In the genomic region with DNA sequence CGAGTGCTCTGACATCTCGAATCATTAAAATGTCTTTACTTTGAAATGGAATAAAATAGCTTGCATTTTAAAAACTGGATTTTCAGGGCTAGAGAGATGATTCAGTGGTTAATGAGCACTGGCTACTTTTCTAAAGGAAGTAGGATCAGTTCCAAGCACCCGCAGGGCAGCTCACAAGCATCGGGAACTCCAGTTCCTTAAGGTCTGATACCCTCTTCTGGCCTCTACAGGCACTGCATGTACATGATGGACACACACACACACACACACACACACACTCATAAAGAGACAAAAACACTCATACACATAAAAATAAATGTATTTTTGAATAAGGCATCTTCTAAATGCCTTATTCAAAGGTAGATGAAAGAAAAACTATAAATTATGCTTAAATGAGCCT, we compare ENCODE assay signal across 19 mouse cellular contexts. TPM values are rescaled to one million over a fixed set of nuclear protein-coding genes. Genes with fewer than 3 reads are reported as not detected.
"Had no signal": no experiment of that assay in that cellular context is flagged by ENCODE, and none has a peak within 500 bp of the region (broad histone marks: within the 10 kb centered on the region; RNA-seq: fewer than 3 reads in every experiment).

No protein-coding gene starts in this region.

- H3K4me2 ChIP-seq: lung, embryonic 14.5 days; midbrain, embryonic 11.5 days; midbrain, embryonic 13.5 days; midbrain, embryonic 15.5 days; neural tube, embryonic 13.5 days; neural tube, embryonic 15.5 days; stomach, embryonic 15.5 days had no signal

- H3K27me3 ChIP-seq: midbrain, embryonic 15.5 days; neural tube, embryonic 13.5 days; neural tube, embryonic 15.5 days; stomach, embryonic 15.5 days had no signal

- ATAC-seq: midbrain, embryonic 15.5 days had no signal

- H3K27ac ChIP-seq: liver, embryonic 14.5 days; midbrain, embryonic 13.5 days; midbrain, embryonic 15.5 days; neural tube, embryonic 13.5 days; neural tube, embryonic 15.5 days; stomach, embryonic 15.5 days; stomach, postnatal 0 days had no signal

- H3K9me3 ChIP-seq: midbrain, embryonic 15.5 days; neural tube, embryonic 13.5 days; stomach, embryonic 15.5 days had no signal

- DNase-seq: lung, adult 18-20 months; lung, postnatal 10 days; lung, postnatal 4 days; retina, postnatal 1 day; right cerebral cortex, adult 18-20 months; right cerebral cortex, postnatal 14 days; thymus, adult 2 months; thymus, postnatal 4 days had no signal

- H3K9ac ChIP-seq: liver, embryonic 14.5 days; lung, embryonic 14.5 days; midbrain, embryonic 13.5 days; midbrain, embryonic 15.5 days; neural tube, embryonic 13.5 days; neural tube, embryonic 15.5 days; stomach, embryonic 15.5 days had no signal

- H3K36me3 ChIP-seq: midbrain, embryonic 13.5 days; midbrain, embryonic 15.5 days; neural tube, embryonic 13.5 days; stomach, embryonic 15.5 days had no signal

- H3K4me3 ChIP-seq: midbrain, embryonic 13.5 days; midbrain, embryonic 15.5 days; myocyte; neural tube, embryonic 13.5 days; neural tube, embryonic 15.5 days; stomach, embryonic 15.5 days had no signal

RNA-seq across cellular contexts. Expression of gene Frrs1l, which starts 51.0 kb away (rescaled TPM):
- polyA plus RNA-seq: myocyte; spleen, adult 2 months; thymus, adult 2 months had no signal
